Mouse (Mus musculus): ENCODE measurements at regions not wholly inside any gene's neighbourhood (a gene's known extent, or its start where the extent isn't known, plus 50 kb on each side); places are given as distances from the start of the nearest gene placed in this dataset.

DNA sequence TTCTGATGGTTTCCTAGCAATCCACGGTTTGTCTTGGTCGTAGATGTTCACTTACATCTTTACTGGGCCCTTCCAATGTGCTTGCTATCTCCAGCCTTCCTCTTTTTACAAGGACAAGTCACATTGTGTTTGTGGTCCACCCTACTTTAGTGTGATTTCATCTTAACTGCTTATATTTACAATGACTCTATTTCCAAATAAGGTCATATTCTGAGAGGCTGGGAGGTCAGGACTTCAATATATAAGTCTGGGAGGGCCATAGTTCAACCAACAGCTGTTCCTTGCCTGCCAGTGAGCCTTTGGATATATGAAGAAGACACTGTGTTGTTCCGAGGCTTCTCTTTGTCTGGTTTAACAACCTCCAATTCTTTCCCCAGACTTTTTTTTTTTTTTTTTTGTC is 569.9 kb downstream of the Ccdc171 start:
- H3K9ac ChIP-seq (ENCODE audit: control insufficient read depth, low read depth, low read length, poor library complexity, severe bottlenecking), result no peak overlapping the region
- DNase-seq (ENCODE audit: low read depth, low spot score), result no peak
- no peak overlapping the region for H3K4me3 ChIP-seq (ENCODE audit: control insufficient read depth in 1 of 2, insufficient read depth in 1 of 2, low read depth in 2 of 2, low read length in 2 of 2)
- H3K27ac ChIP-seq (ENCODE audit: control insufficient read depth, low read depth, low read length), result no peak overlapping the region
- H3K4me1 ChIP-seq (ENCODE audit: control insufficient read depth in 1 of 2, insufficient read depth in 2 of 2, low read length in 2 of 2), result no peaks in the 10 kb centered on the region
- H3K9me3 ChIP-seq (replicated peaks; ENCODE audit: insufficient read depth, low read length), result no peaks in the 10 kb centered on the region
- no peaks in the 10 kb centered on the region for H3K79me2 ChIP-seq (ENCODE audit: control insufficient read depth, insufficient read depth, low read length, poor library complexity)
- no peaks in the 10 kb centered on the region for H3K36me3 ChIP-seq (ENCODE audit: control insufficient read depth in 1 of 2, insufficient read depth in 2 of 2, low read length in 2 of 2)
- no peaks in the 10 kb centered on the region for H3K27me3 ChIP-seq (ENCODE audit: control insufficient read depth in 1 of 2, insufficient read depth in 2 of 2, low read length in 2 of 2)
- TF ChIP-seq TAL1 (IDR thresholded peaks at IDR 0.05; ENCODE audit: low read length) (no peak), ZC3H11A (IDR thresholded peaks at IDR 0.05; ENCODE audit: low read depth, low read length) (no peak), ZKSCAN1 (IDR thresholded peaks at IDR 0.05; ENCODE audit: low read depth, low read length) (no peak), EP300 (IDR thresholded peaks at IDR 0.05; ENCODE audit: low read depth in 1 of 2, low read length in 2 of 2) (no peak), POLR2A (IDR thresholded peaks at IDR 0.05; ENCODE audit: control insufficient read depth in 1 of 2, insufficient read depth in 1 of 2, low read depth in 1 of 2, low read length in 2 of 2, poor library complexity in 1 of 2) (no peak), BHLHE40 (IDR thresholded peaks at IDR 0.05; ENCODE audit: borderline replicate concordance, low read depth, low read length) (no peak), CHD1 (IDR thresholded peaks at IDR 0.05; ENCODE audit: low read depth, low read length) (no peak), E2F4 (IDR thresholded peaks at IDR 0.05; ENCODE audit: borderline replicate concordance, low read depth, low read length) (no peak), RAD21 (IDR thresholded peaks at IDR 0.05; ENCODE audit: low read depth, low read length) (no peak)

DNA sequence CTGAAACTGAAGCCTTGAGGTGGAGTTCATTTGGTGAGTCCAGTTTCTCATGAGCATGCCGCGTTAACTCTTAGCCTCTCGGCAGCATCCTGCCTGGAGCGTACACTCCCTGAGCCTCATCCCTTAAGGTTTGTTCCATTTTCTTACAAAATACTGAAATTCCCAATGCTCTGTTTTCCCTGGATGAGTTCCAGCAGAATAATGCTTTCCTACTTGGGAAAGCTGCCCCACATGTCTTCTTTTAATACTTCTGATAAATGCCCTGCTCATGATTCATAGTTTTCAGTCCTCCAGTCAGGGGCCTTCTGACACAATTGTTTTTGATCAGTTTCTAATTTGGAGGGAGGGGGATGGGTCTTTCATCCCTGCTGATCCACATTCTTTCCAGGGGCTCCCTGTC is 570.7 kb downstream of the Ccdc171 start:
- Histone ChIP-seq H3K4me3 (ENCODE audit: control insufficient read depth in 1 of 2, insufficient read depth in 1 of 2, low read depth in 2 of 2, low read length in 2 of 2) (no peak overlapping the region), H3K79me2 (ENCODE audit: control insufficient read depth, insufficient read depth, low read length, poor library complexity) (no peaks in the 10 kb centered on the region), H3K4me1 (ENCODE audit: control insufficient read depth in 1 of 2, insufficient read depth in 2 of 2, low read length in 2 of 2) (no peaks in the 10 kb centered on the region), H3K27me3 (ENCODE audit: control insufficient read depth in 1 of 2, insufficient read depth in 2 of 2, low read length in 2 of 2) (no peaks in the 10 kb centered on the region), H3K27ac (ENCODE audit: control insufficient read depth, low read depth, low read length) (no peak overlapping the region), H3K9ac (ENCODE audit: control insufficient read depth, low read depth, low read length, poor library complexity, severe bottlenecking) (no peak overlapping the region), H3K36me3 (ENCODE audit: control insufficient read depth in 1 of 2, insufficient read depth in 2 of 2, low read length in 2 of 2) (no peaks in the 10 kb centered on the region), H3K9me3 (replicated peaks; ENCODE audit: insufficient read depth, low read length) (no peaks in the 10 kb centered on the region)
- no peak for TF ChIP-seq BHLHE40 (IDR thresholded peaks at IDR 0.05; ENCODE audit: borderline replicate concordance, low read depth, low read length)
- no peak for TF ChIP-seq MEF2A (IDR thresholded peaks at IDR 0.05; ENCODE audit: extremely low read depth, insufficient replicate concordance, low read depth, low read length, poor library complexity, severe bottlenecking)
- no peak for TF ChIP-seq TCF12 (IDR thresholded peaks at IDR 0.05; ENCODE audit: low read depth, low read length)
- TF ChIP-seq JUND (IDR thresholded peaks at IDR 0.05; ENCODE audit: low read depth, low read length), result no peak
- TF ChIP-seq GABPA (IDR thresholded peaks at IDR 0.05; ENCODE audit: low read depth, low read length), result no peak
- no peak for TF ChIP-seq EP300 (IDR thresholded peaks at IDR 0.05; ENCODE audit: low read depth in 1 of 2, low read length in 2 of 2)
- TF ChIP-seq SIN3A (IDR thresholded peaks at IDR 0.05; ENCODE audit: low read length), result no peak
- TF ChIP-seq GATA1 (IDR thresholded peaks at IDR 0.05; ENCODE audit: low read depth, low read length), result no peak
- TF ChIP-seq ZKSCAN1 (IDR thresholded peaks at IDR 0.05; ENCODE audit: low read depth, low read length), result no peak
- TF ChIP-seq HCFC1 (IDR thresholded peaks at IDR 0.05; ENCODE audit: low read depth, low read length), result no peak
- no peak for DNase-seq (ENCODE audit: low read depth, low spot score)

Measured in MEL (cell line).